Mouse (Mus musculus) megakaryocyte, adult 5-6 weeks (primary cell): Measurements from ENCODE around the gene Ggt7. TPM values are rescaled to one million over a fixed set of nuclear protein-coding genes. Genes with fewer than 3 reads are reported as not detected.
"Not testable (repeated sequence)": the region's sequence is repeated elsewhere in the genome, so short reads cannot be mapped to it uniquely, and the experiment has no call there.

ENCODE experiments used
- ATAC-seq: 2 replicates; pipeline ENCODE4 v1.8.0; 2016; ENCODE audit warnings: mild to moderate bottlenecking, inconsistent platforms; ENCODE audit not compliant: poor library complexity, severe bottlenecking
- total RNA-seq, 2 experiments: library from RNA; stranded (forward) in 1 of 2; stranded (reverse) in 1 of 2; fragments of 153-499, 151-499 nt in 1 of 2; fragments of 221-1000, 200-1000 nt in 1 of 2; gene quantifications; 2 replicates each; pipeline versions ENCODE4 v1.2.3 to v1.2.4; 2015 to 2017

Ggt7 gene
- total RNA-seq (2015): not detected in 2 replicates
- total RNA-seq (2017): not detected in 2 replicates

GRCm38 (mm10) chr2:155517455-155518423 is at the start of gene Ggt7, which contains the start of gene Acss2:
Gene Ggt7, minus strand, starts transcription at chr2:155518237.
Gene Acss2, plus strand, starts transcription at chr2:155517948.
- peak; percentile 89 for ATAC-seq

GRCm38 (mm10) chr2:155567751-155568150 is 49.7 kb upstream of the Ggt7 start:
- no peak for ATAC-seq

DNA sequence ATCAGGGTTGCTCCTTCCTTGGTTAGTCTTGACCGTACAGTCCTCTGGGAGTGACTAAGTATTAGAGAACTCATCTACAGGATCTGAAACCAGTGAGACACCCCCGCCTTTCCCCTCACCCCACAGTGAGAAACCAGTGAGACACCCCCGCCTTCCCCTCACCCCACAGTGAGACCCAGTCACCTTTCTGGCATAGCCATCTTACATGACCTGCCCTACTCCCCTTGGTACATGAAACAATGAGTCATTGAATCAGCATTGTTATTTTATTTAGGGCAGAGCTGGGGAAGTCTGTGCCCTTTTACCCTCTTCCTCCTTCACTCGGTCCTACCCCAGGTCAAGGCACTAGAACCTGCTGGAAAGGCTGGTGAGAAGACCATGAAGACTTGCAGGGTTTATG is 44.9 kb upstream of the Ggt7 start:
- ATAC-seq: 0 out of 2 replicates have a peak, but pooled peaks have one; percentile 27

DNA sequence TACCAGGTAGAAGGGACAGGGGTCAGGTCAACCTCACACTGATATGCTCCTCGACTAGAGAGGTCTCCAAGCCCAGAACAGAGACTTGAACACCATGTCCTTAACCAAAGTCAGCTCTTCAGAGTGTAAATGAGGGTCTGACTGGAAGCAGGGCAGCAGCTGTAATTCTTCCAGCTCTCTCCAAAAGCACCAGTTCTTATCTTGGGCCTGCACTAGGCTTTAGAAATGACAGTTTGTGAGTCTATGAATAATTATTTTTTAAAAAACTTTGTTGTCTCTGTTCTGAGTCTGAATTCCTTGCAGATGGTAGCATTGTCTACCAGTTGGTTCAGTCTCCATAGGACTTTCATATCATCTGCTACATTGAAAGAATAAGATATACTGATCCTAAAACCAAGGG is 44.2 kb upstream of the Ggt7 start:
- ATAC-seq: no peak

DNA sequence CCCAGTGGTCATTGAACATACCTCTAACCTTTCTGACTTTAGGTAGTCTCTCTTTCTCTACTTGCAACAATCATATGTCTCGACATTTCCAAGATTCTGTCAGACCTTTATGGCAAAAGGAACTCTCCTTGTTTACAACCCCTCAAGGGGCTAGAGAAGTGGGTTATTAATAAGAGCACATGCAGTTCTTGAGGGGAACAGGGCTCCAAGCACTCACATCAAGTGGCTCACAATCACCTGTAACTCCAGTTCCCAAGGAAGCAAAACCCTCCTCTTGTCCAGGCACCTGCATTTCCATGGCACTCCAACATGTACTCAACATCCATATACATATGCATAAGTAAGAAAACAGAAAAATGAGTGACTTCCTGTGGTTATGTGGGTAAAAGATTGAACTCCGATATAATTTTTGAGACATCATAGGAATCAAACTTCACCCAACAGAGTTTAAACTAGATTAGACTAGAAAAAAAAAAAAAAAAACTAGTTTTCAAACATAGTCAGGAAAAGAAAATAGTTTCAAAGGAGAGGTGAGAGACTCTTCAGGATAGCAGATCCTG is 36.5 kb upstream of the Ggt7 start:
- ATAC-seq: no peak

DNA sequence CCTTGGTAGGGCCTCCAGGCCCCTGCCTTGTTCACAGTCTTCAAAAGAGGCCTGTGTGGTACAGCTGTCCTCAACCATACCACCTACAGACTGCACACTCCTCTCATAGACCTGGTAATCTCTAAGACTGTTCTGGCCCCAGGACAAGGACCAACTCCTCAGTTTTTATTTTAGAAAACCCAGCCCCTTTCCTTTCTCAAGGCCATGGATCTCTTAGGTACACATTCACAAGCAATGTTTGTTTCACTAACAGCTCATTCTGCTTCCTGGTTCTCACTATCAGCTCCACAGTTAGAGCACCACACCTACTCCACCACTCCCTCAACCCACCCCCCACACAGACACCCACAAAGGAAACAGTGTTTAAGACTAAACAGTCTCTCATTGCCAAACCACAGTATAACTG is 34.9 kb upstream of the Ggt7 start:
- peak; percentile 59; the same call in 1 of the 2 replicates for ATAC-seq

DNA sequence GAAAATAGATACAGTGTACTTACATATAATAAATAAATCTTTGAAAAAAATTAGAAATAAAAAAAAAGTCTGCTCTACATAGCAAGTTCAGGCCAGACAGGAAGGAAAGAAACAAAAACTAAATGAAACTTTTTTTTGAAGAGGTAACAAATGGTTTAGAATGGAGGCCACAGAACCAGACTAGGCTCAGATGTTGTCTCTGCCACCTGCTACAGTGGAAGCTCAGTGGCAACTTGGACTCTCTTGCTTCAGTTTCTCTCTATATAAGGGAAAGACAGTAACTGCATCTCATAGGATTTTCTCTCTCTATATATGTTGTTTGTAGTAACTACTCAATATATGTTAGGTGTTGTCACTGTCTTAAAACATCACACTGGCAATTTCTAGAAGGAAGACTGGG is 34.3 kb upstream of the Ggt7 start:
- ATAC-seq: no peak

GRCm38 (mm10) chr2:155546955-155547354 is 28.9 kb upstream of the Ggt7 start:
- no peak for ATAC-seq

DNA sequence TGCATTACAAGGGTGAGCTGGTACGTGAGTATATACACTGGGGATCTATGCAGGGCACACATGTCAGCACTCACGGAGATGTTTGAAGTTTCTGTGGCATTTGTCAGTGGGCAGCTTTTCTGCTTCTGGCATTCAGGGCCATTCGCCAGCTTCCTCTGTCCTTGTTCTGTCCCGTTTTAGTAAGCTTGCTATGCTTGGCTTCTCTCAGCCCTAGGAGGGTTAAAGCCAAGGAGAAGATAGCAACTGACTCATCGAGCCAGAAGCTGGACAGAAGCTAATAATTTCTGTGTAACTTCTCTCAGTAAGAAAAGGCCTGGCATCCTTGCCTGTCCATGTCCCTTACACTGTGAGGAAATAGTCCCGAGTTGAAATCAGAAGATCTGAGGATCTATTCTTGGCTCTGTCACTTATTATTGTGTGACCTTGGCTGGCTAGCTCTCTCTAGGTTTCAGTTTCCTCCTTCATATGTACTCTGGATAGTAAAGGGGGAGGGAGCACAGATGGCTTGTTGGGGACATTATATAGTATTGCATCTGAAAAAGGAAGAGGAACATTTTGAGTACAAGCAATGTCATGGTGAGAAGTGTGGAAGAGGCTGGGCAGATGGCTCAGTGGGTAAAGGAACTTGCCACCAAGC is 22.9 kb upstream of the Ggt7 start:
- ATAC-seq: peak; percentile 51

DNA sequence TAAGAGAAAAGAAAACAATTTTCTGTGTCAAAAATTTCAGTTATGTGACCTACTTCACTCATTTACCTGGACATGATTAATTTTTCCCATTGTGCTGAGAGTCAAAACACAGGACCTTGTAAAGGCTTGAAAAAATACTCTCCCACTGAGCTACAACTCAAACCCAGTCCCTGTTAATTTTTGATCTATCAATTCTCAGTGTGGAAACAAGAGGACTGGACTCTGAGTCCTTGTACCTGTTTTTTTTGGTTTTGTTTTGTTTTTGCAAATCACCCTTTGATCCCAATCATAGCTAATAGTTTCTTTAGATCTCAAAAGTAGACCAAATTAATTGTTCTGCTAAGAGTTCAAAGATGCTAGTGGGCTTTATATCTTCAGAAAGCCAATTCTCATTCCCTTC is 21.7 kb upstream of the Ggt7 start:
- no peak for ATAC-seq

DNA sequence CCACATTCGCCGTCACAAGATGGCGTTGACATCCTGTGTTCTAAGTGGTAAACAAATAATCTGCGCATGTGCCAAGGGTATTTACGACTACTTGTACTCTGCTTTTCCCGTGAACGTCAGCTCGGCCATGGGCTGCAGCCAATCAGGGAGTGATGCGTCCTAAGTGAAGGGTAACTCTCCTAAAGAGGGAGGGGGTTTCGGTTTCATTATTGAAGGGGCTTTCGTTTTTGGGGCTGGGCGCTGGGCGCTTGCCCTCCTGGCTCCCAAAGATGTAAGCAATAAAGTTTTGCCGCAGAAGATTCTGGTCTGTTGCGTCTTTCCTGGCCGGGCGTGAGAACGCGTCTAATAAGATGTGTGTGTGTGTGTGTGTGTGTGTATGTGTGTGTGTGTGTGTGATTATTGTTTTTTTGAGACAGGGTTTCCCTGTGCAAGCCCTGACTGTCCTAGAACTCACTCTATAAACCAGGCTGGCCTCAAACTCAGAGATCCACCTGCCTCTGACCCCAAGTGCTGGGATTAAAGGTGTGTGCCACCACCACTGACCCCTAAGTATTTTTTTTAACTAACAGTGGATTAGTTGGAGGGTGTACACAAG is 20.5 kb upstream of the Ggt7 start:
- ATAC-seq: not testable (repeated sequence)

GRCm38 (mm10) chr2:155537761-155538462 is 19.9 kb upstream of the Ggt7 start:
- peak; percentile 52; the same call in 1 of the 2 replicates for ATAC-seq

DNA sequence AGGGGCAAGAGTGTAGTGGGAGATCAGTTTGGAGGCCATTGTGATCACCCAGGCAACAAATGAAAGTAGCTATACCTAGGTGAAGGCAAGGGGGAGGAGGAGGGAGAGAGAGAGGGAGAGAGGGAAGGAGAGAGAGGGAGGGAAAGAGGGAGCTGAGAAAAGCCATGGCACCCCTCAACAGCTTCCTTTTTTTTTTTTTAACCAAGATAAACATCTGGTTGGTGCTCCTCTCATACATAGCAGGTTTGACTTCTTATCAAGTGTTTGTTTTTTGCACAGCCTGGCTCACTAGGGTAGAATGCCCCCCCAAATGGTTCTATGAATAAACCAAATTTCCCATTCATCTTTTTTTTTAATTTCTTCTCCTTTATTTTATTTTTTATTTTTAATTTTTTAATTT is 18.3 kb upstream of the Ggt7 start:
- no peak for ATAC-seq

DNA sequence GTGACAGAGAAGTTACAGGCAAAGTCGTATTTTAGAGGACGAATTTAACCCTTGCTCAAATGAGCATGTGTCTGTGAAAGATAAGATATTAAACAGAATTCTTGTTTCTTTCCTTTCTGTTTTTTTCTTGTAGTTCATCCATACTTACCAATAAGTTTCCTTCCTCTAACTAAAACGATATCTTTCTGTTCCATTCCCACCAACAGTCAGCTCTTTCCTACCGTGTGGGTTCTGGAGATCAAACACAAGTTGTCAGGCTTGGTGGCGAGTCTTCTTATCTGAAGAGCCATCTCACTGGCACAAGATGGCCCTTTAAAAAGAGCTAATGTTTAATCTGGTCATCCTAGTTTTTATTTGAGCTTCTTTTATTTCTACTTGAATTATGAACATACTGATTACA is 9.3 kb upstream of the Ggt7 start:
- no peak for ATAC-seq

DNA sequence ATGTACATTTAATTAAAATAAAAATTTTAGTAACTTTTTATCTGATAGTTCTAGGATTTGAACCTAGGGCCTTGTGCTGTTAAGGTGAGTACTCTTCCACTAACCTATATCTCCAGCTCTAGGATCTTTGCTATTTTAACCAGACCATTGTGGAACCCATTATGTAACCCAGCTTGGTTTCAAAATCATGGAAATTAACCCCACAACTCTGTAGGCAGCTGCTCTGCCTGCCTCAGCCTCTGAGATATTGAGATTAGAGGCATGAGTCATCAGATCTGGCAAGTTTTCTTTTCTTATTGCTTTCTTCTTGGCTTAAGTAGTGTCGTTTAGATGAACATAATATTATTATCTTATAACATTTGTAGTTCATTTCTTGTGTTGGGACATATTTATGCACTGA is 6.3 kb upstream of the Ggt7 start:
- no peak for ATAC-seq

DNA sequence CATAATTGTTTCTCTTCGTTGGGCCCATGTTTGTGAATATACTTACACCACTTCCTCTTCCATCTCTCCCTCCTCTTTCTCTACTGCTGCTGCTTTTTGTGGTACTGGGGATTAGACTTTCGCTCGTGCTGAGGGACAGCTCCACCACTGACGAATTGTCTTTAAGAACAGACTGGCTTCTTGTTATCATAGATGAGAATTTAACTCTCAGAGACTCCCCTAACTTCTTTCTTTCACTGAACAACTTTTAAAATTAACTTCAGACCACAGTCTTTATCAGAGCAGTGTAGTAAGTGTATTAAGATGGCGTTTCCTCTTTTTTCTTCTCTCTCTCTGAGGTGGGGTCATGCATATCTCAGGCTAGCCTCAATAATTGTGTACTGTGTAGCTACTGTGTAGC is 5.7 kb upstream of the Ggt7 start:
- ATAC-seq: peak; percentile 52

GRCm38 (mm10) chr2:155518531-155519270 is 664 bp upstream of the Ggt7 start:
- no peak for ATAC-seq

DNA sequence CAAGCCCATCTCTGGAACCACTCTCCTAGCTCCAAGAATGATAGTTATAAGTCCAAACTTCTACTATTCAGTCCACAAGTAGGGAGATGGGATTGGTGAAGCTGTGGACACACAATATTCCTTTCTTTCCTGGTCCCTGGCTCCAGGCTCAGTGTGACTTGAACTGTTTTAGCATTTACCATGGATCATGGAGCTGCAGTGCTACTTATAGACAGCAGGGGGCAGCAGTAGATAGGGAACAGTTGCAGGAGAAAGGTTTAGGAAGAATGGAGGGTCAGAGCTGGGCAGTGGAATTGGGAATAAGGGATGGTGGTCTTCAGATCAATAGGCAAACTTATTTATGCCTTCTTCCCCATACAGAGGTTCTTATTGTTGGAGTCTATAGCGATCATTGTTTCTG is 2.1 kb downstream of the Ggt7 start:
- no peak for ATAC-seq

GRCm38 (mm10) chr2:155514666-155515065 is 3.4 kb downstream of the Ggt7 start:
- peak; percentile 20; the same call in 1 of the 2 replicates for ATAC-seq

DNA sequence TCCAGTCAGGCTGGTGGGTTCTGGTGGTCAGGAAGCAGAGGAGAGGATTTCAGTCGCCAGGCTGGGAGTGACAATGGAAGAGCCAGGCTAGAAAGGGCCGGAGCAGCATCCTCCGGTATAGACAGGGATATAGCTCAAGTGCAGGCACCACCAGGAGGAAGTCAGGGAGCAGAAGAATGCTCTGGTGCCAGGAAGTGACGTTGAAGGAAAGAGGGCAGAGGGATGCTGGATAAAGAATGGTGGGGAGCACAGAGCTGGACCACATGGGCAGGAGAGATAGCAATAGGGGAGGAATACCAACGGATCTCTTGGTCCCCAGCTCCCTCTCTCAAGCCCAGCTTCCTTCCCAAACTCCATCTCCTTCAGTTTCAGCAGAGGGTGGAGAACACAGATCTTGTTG is 4.5 kb downstream of the Ggt7 start:
- ATAC-seq: no peak
